Mouse (Mus musculus): ENCODE measurements around the gene Med27. TPM values are rescaled to one million over a fixed set of nuclear protein-coding genes. Genes with fewer than 3 reads are reported as not detected.

The Med27 gene
- polyA plus RNA-seq, 1 experiment from 2014 or later: 68.3 TPM

DNA sequence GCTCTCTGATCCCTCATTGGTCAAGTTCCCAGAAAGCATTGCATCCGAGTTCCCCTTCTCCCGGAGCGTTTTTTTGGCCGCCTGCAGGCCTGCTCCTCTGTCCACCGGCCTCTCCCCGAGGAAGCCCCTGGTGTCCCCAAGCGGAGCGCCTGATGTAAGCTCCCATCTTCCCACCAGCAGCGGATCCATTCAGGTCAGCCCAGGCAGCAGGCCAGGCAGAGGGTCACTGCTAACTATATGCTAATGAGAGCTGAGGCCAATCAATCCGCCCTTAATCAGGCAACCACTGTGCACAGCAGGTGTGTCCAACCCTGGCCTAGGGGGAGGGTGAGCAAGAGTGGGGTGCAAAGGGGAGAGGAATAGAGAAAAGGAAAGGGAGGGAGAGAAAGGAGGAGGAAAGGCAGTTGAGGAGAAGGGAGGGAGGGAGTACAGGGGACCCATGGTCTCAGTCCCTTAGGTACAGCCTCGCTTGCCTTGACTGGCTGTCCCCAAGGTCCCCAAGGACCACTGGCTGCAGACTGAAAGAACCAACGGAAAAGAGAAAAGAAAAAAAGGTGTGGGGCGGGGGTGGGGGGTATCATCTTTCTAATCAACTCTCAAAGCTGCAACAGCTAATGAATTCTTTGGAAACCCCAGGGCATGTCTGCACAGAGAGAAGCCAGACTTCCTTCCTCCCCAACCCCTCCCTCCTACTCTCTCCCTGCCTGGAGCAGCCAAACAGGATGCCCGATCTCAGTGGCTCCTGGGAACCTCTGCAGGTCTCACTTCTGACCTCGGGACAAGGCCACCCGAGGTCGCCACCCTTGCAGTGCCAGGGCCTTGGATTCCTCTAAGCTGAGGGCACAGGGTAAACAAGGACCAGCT is 219.2 kb downstream of the Med27 start:
- no peaks in the 10 kb centered on the region for H3K27me3 ChIP-seq
- no peak overlapping the region for H3K27ac ChIP-seq (replicated peaks)
- H3K36me3 ChIP-seq: no peaks in the 10 kb centered on the region
- H3K9ac ChIP-seq: no peak overlapping the region
- no peaks in the 10 kb centered on the region for H3K9me3 ChIP-seq
- H3K4me2 ChIP-seq: no peak overlapping the region
- 7% methylated on average over 17 of the region's 17 CpGs for WGBS
- H3K4me1 ChIP-seq (replicated peaks): peaks cover 24% of the 10 kb centered on the region
- no peak for ATAC-seq (ENCODE audit: low FRiP score, low read depth)
- no peak overlapping the region for H3K4me3 ChIP-seq

DNA sequence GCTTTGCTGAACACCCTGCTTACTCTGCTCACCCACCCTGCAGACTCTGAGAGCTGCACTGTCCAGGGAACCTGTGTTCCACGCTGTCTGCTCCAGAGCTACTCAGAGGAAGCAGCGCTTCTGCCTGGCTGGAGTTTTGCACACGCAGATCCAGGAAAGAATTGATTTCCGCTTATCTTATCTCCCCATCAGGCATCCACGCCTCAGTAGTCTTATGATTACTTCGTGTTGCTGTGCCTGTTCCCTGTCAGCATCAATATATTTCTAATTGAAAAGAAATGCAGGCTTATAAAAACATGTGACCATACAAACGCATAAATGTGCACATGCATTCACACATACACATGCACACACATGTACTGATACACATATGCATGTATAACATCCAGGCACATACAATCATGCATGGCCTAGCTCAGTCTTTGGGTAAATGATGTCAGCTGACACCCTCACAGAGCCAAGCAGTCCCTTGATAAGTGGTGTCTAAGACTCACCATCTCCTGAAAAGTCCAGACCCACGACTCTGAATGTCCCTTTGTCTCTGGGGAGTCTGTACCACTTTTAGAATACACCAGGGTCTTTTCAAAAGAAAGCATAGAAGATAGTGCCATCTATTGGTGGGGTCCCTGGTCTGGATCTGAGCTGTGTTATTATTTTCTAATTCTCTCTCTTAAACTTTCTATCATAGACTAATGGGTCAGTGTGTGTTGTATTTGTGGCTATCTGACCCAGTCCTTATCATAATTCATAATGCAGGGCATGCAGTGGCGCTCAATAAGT is 225.5 kb downstream of the Med27 start:
- Histone ChIP-seq H3K9me3 (no peaks in the 10 kb centered on the region), H3K27ac (replicated peaks) (0 out of 2 replicates have a peak overlapping the region, but pooled peaks have one; percentile 21), H3K4me3 (no peak overlapping the region), H3K27me3 (no peaks in the 10 kb centered on the region), H3K4me1 (replicated peaks) (peaks cover 20% of the 10 kb centered on the region), H3K9ac (no peak overlapping the region), H3K36me3 (no peaks in the 10 kb centered on the region), H3K4me2 (no peak overlapping the region)
- ATAC-seq (ENCODE audit: low FRiP score, low read depth): no peak
- WGBS: 60% methylated on average over 9 of the region's 9 CpGs

DNA sequence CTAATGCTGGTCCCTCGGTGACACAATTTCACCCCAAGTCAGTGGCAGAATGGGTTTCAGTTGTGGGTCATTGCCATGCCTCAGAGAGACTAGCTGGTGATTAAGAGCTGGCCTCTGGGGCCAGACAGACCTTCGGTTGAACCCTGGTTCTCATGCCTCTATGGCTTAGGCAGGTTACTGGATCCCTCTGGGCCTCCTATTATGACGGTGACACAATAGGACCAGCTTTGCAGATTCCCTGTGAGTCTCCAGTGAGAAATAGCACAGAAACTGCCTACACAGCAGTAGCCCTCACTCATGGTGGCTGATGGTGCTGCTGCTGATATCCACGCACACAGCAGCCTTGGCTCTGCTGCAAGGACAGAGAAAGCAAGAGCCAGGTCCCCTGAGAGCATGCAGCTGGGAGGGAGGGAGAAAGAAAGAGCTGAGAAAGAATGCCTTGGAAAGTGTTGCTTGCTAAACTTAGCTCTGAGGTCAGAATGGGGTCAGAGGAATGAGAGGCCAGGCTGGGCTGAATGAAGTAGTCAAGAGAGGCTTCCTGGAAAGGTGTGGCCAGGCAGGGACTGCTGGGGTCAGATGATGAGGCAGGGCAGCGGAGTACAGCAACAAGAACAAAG is 226.3 kb downstream of the Med27 start:
- WGBS: 14% methylated on average over 5 of the region's 5 CpGs
- Histone ChIP-seq H3K27me3 (no peaks in the 10 kb centered on the region), H3K4me3 (no peak overlapping the region), H3K36me3 (no peaks in the 10 kb centered on the region), H3K27ac (replicated peaks) (no peak overlapping the region), H3K9me3 (no peaks in the 10 kb centered on the region), H3K4me2 (no peak overlapping the region), H3K4me1 (replicated peaks) (peaks cover 20% of the 10 kb centered on the region), H3K9ac (no peak overlapping the region)
- ATAC-seq (ENCODE audit: low FRiP score, low read depth): no peak

DNA sequence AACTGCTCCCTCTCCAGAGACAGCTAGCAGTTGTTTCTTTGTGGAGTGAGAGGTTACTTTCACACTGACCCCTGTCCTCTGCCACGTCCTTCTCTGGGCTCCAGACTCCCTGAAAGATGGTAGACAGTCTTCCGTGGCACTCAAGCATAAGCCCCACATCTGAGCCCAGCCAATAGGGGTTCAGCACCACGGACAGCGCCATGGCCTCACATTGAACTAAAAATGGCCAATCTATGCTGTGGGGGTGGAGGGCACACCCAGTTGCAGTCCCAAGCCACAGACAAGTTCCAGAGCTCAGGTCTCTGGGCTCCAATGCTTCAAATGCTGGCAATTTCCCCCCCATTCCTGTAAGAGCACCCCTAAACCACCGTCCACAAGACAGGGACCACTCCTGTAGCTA is 227.0 kb downstream of the Med27 start:
- H3K4me1 ChIP-seq (replicated peaks): peaks cover 20% of the 10 kb centered on the region
- no peaks in the 10 kb centered on the region for H3K27me3 ChIP-seq
- H3K9me3 ChIP-seq: no peaks in the 10 kb centered on the region
- H3K4me2 ChIP-seq: no peak overlapping the region
- no peak overlapping the region for H3K9ac ChIP-seq
- no peak for ATAC-seq (ENCODE audit: low FRiP score, low read depth)
- no peaks in the 10 kb centered on the region for H3K36me3 ChIP-seq
- no peak overlapping the region for H3K4me3 ChIP-seq
- 10% methylated on average over 5 of the region's 5 CpGs for WGBS
- no peak overlapping the region for H3K27ac ChIP-seq (replicated peaks)

DNA sequence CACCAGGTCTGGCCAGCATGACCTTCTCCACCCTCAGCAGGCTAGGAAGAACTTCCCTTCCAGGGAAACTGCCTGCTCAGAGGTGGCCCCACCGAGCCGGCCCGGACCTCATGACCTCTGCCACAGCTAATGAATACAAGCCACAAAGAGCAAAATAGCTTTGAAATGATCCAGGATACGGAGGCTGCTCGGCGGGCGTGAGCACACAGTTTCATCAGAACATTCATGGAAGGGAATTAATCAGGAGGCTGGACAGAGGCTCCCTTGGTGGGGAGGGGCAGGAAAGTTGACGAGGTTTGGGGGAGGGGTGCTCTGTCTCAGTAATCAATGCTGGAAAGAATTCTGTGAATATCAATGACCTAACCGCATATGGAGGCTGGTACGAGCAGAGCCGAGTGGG is 227.6 kb downstream of the Med27 start:
- WGBS: 6% methylated on average over 11 of the region's 11 CpGs
- Histone ChIP-seq H3K36me3 (no peaks in the 10 kb centered on the region), H3K4me3 (no peak overlapping the region), H3K9ac (no peak overlapping the region), H3K4me1 (replicated peaks) (peaks cover 20% of the 10 kb centered on the region), H3K4me2 (no peak overlapping the region), H3K27me3 (no peaks in the 10 kb centered on the region), H3K9me3 (no peaks in the 10 kb centered on the region), H3K27ac (replicated peaks) (no peak overlapping the region)
- peak; percentile 44; the same call in 1 of the 2 replicates for ATAC-seq (ENCODE audit: low FRiP score, low read depth)

Small RNA genes within 50 kb of the gene (microRNA-seq; reads per million reads assigned to microRNA genes)
- gene Mir133c: not detected

Other genes with a start within 250 kb of the Med27 start
- 9.2 and 13.0 TPM in 2 replicates for gene Setx, start 222.6 kb upstream of the Med27 start, polyA plus RNA-seq (2015; fragmentation: Nextera tagmentation; extraction: Ambion mirVana)
- 3.9 and 5.5 TPM in 2 replicates for gene Ntng2, start 93.8 kb upstream of the Med27 start, polyA plus RNA-seq (2015; fragmentation: Nextera tagmentation; extraction: Ambion mirVana)

All from hindbrain, embryonic 15.5 days (tissue).